ENCODE assay signal across 25 mouse cellular contexts in genomic region chr17:27767543-27767942, GRCm38 (mm10). TPM values are rescaled to one million over a fixed set of nuclear protein-coding genes. Genes with fewer than 3 reads are reported as not detected.
DNase-seq lines count a peak whose midpoint lies in the region; TF ChIP-seq lines count a peak whose summit lies in the region.
"Had no signal": no experiment of that assay in that cellular context is flagged by ENCODE, and none has a peak within 500 bp of the region (broad histone marks: within the 10 kb centered on the region; RNA-seq: fewer than 3 reads in every experiment).

No protein-coding gene starts in this region.

- TF ChIP-seq CTCF in layer of hippocampus, adult 2 months (conservative IDR thresholded peaks at IDR 0.05): no peak

- H3K27ac ChIP-seq in layer of hippocampus, adult 2 months: peak overlapping the region; percentile 60
- H3K27ac ChIP-seq: forebrain, embryonic 12.5 days; hindbrain, embryonic 15.5 days; kidney, postnatal 0 days; limb, embryonic 10.5 days; liver, embryonic 15.5 days; lung, embryonic 15.5 days; midbrain, embryonic 12.5 days had no signal

- no peak for DNase-seq in layer of hippocampus, adult 2 months (ENCODE audit: low spot score in 2 of 2)
- no peak for DNase-seq in layer of hippocampus, postnatal 36 days
- DNase-seq in NIH3T3 (ENCODE audit: low read depth): peak; percentile 93
- peak; percentile 49 for DNase-seq in fibroblast of lung, adult 2 months (ENCODE audit: low read depth)
- no peak for DNase-seq in right cerebral cortex, postnatal 14 days
- DNase-seq in cerebellum, postnatal 36 days: no peak
- no peak for DNase-seq in right cerebral cortex, postnatal 4 days
- DNase-seq: cerebellum, adult 8-10 months; gastrocnemius, postnatal 36 days; heart, postnatal 4 days; kidney, adult 2 months; liver; lung, postnatal 4 days; spleen, adult 18-20 months had no signal

- H3K4me3 ChIP-seq in layer of hippocampus, adult 2 months: no peak overlapping the region
- H3K4me3 ChIP-seq: forebrain, embryonic 12.5 days; hindbrain, embryonic 15.5 days; limb, embryonic 10.5 days; liver, embryonic 15.5 days; lung, embryonic 15.5 days; midbrain, embryonic 12.5 days had no signal

RNA-seq across cellular contexts. Expression of gene Spdef, which starts 38.8 kb away (rescaled TPM):
- total RNA-seq in layer of hippocampus, adult 2 months (2021): under 1 TPM; 0.59 to 0.61 TPM
- total RNA-seq in layer of hippocampus, postnatal 36 days (2021): under 1 TPM in 1 of 2 experiments, not detected in 1; 0.90 TPM
- total RNA-seq: ES-E14; gastrocnemius, adult 18-20 months; gastrocnemius, postnatal 36 days; heart, adult 8-10 months; neutrophil, adult 5-6 weeks had no signal

RNA-seq across cellular contexts. Expression of gene D17Wsu92e, which starts 52.9 kb away (rescaled TPM):
- total RNA-seq in layer of hippocampus, adult 2 months (2021): 100 to 1,000 TPM; 192 to 197 TPM
- 100 to 1,000 TPM; 191 to 194 TPM for total RNA-seq in layer of hippocampus, postnatal 36 days (2021)

Comparison
In these comparisons a context has a peak if more than half of its experiments do, and no peak if none do; other contexts are left out.
1. DNase-seq: peak in NIH3T3 (single experiment) and fibroblast of lung, adult 2 months (single experiment); none in layer of hippocampus, adult 2 months (0 of 2), layer of hippocampus, postnatal 36 days (0 of 2), right cerebral cortex, postnatal 14 days (single experiment), cerebellum, postnatal 36 days (0 of 2) and right cerebral cortex, postnatal 4 days (single experiment).